Mouse (Mus musculus) spleen, postnatal 14 days (tissue): ENCODE measurements around the gene Tmem141.

Source experiments
- DNase-seq, 2 experiments: peaks; one replicate each; pipeline ENCODE4 v3.0.0; 2021 to 2022; ENCODE audit warnings: low spot score in 2 of 2

Gene Tmem141

DNA sequence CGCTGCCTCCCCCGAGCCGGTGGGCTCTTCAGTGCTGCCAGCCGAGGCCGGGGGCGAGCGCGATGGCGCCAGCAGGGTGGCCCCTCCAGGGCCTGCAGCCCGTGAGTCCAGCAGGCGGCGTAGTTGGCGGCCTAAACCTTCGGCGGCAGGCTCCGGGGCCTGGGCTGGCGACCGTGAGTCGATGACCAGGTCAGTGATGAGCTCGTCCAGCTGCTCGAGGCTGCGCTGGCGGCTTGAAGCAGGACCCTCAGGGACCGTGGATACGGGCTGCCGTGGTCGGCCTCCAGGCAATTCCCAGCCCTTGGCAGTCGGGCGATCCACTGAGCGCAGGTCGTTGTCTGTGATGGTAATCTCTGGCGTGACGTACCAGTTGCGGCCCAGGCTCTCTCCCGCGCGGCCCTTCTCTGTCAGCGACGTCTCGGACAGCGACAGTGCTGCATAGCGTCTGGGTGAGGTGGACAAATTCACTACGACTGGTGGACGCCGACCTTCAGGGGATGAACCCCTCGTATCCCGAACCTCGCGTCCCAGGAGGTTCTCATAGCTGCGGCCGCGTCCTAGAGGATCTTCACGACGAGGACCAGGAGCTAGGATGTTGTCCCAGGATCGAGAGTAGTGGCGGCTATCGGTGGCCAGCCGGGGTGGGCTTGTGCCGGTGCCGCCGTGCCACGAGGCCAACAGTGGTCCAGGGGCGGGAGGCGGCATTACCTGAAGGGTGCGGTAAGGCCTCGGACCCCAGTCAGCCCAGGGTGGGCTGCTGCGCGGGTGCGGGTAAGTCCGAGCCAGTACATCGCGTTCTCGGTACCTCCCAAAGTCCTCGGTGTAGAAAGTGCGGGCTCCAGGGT is 43.6 kb downstream of the Tmem141 start:
- DNase-seq: no peak

DNA sequence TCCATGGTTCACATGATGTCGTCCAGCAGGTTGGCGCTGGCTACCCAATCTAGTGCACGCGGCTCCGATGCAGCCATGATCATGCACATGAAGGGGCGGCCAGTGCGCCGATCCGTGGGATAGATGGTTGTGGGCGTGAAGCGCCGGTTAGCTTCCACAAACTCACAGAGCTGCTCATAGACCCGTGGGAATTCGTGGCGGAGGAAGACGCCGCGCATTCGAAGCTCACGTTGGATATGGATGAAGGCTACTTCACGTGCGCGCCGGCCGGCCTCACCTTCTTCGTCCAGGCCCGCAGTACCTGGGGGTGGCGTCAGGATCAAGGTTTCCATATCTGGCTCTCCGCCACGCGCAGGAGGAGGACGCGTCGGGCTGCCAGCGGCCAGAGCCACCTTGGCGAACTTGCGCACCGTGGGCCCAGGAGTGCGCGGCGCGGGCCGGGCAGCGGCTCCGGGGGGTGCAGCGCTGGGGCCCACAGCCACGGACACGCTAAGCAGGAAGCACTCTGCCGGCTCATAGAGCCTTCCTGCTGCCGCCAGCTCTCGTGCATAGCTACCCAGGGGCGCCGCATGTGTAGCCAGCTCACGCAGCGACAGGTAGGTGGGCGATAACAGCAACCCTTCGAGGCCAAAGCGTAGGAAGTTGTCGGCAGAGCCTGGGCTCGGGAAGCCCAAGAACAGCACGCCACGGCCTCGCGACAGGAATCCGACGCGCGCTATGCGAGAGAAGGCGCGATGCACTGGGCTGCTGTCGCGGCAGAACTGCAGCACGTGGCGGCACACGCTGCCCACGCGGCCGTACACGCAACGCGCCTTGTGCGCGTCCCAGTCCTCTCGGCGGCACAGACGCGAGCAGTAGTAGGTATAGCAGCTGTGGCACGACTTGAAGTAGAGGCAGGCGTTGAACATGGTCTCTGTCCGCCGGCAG is 44.6 kb downstream of the Tmem141 start:
- no peak for DNase-seq

DNA sequence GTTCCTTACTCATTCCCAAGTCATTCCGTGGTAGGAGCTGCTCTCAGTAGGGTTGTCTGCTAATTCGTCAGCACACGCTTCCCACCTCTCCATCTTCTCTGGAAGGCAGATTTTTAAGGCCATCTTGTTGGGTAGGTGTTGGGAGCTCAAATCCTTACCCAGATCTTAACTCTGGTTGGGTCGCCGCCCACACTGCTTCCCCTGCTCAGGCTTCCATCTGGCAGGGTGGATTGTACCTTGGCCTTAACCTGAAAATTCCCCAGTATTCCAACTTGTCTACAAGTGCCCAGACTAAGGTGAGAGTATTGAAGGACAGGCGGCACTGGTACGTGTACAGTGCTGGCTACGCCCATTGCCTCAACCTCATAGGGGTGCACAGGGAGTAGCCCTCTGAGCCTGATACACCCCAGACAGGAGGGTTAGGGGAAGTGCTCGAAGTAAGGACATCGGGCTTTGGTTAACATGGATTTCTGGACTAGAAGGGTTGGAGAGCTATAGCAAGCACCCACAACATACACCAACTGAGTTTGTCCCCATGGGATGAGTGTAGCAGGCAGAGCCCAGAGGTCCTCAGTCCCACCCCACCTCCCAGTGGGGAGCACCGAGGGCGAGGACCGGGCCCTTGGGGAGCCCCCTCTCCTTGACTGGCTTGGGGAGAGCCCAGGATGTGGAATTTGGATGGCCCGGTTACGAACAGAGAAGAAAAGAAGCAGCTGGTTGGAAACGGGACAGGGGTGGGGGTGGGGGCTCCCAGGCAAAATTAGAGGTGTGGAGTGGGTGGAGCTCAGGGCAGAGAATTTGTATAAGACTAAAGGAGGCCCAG is 45.6 kb downstream of the Tmem141 start:
- DNase-seq: no peak

GRCm38 (mm10) chr2:25575432-25576027 is 46.3 kb downstream of the Tmem141 start:
- no peak for DNase-seq

DNA sequence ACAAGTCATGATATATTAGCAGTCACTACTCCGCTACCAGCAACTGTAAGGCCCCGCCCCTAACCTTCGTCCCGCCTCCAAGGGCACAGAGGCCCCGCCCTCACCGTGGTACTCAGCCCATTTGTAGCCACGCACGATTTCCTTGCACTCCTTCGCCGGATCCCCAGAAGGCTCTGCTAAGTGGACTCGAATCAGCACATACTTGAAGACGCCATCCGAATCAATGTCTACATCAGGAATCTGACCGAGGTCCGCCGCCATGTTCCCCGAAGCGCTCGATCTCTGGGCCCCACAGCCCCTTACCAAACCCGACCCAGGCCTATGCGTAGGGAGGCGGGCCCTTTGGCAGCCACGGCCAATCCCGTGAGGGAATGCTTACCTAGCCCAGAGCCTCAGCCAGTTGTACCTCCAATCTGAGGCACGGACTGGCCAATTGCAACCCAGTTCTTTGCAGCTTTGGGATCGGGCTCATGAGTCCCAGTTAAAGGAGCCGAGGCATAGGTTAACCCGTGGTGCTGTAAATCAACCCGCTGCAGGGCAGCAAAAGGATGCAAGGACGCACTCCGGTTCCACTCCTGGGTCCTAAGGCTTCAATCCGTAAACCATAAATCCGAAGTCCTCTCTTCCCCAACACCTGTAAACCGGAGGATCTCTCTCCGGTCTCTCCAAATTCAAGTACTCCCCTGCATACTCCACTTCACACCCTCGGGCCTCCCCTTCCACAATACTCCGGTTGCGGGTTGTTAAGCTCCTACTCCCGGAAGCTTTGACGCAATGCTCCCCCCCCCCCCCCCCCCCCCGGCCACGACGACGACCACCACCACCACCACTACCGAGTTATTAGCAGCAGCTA is 47.0 kb downstream of the Tmem141 start, which contains the start of the genes Mamdc4 and Phpt1:
TSS of gene Mamdc4 (minus strand) at position 267 of the 853 bp plus-strand sequence.
TSS of gene Phpt1 (minus strand) at position 646 of the 853 bp plus-strand sequence.
- peak; percentile 86 to 90 for DNase-seq

DNA sequence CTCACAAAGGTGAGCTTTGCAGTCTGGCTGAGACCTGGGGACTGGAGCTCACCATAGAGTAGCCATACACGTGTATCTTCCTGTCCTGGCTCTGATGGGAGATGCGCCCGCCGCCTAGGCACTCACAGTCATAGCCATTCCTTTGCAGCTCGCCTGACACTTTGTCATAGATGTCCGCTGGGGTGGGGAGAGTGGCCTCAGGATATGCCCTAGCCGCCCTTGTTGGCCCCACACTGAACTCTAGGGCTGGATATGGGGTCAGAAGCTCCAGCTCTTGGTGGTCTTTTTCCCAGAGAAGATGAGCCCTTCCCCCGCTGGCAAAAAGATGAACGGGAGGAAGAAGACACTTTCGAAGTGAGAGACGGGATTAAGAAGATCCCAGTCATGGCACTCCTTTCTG is 47.7 kb downstream of the Tmem141 start:
- no peak for DNase-seq

DNA sequence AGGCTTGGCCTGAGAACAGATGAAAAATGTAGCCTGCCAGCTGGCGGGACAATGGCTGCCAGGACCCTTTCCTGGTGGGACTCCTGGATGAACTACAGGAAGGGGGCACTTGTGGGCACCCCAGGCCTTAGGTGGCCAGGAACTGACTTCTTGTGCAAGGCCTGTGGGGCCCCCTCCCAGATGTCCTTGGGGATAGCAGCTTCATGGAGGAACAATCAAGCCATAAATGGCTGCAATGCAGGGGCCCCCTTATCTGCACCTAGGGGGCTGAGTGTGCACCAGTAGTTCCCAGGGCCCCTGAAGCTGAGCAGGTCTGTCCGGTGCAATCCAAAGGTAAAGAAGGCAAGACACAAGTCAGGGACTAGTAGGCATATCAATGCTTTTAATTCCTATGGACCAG is 48.7 kb downstream of the Tmem141 start:
- no peak for DNase-seq

DNA sequence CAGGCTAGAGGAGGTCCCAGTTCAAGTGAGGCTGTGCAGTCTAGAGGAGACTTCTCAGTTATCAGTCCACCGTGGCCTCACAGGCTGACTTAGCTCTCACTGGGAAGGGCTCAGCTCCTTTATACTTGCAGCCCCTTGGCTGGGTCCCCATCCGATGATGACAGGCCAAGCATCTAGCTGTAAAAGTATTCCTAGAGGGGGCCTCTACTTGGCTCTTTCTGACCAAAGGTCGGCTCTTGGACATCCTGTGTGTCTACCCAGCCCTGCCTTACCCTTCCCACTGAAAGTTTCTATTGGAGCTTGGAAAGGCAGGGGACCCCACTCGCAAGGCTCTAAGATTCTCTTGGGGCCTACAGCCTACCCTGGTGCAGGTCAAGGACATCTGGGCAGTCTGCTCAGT is 50.6 kb downstream of the Tmem141 start:
- DNase-seq: no peak
